Mouse (Mus musculus) C2C12 (cell line): ENCODE data around the gene Jdp2. TPM values are rescaled to one million over a fixed set of nuclear protein-coding genes. Genes with fewer than 3 reads are reported as not detected.

Experiments
- H3K27me3 ChIP-seq: one replicate; pipeline ENCODE4 v1.6.1; 2011; ENCODE audit not compliant: control insufficient read depth, insufficient read depth, insufficient read length
- H3K36me3 ChIP-seq: one replicate; pipeline ENCODE4 v1.6.1; 2011; ENCODE audit not compliant: control insufficient read depth, insufficient read depth
- H3K4me3 ChIP-seq: one replicate; pipeline ENCODE4 v1.5.1; 2011; ENCODE audit warnings: mild to moderate bottlenecking, control low read depth; ENCODE audit not compliant: poor library complexity, insufficient read depth, severe bottlenecking
- H3K79me2 ChIP-seq: one replicate; pipeline ENCODE4 v1.6.1; 2011; ENCODE audit not compliant: control insufficient read depth, insufficient read depth
- H3K79me3 ChIP-seq: one replicate; pipeline ENCODE4 v1.6.1; 2011; ENCODE audit warnings: low read depth, control low read depth
- H3ac ChIP-seq: one replicate; pipeline ENCODE3; 2011; ENCODE audit warnings: low read depth; ENCODE audit not compliant: control insufficient read depth, insufficient read length
- CEBPB ChIP-seq: IDR thresholded peaks from one replicate; pipeline ENCODE4 v1.6.1; 2011; ENCODE audit warnings: low read depth, mild to moderate bottlenecking, control low read depth, moderate library complexity
- CTCF ChIP-seq: IDR thresholded peaks from one replicate; pipeline ENCODE4 v1.5.1; 2011; ENCODE audit not compliant: control insufficient read depth, insufficient read depth, insufficient read length
- FOSL1 ChIP-seq: IDR thresholded peaks from one replicate; pipeline ENCODE4 v1.8.0; 2011; ENCODE audit warnings: mild to moderate bottlenecking, low read length; ENCODE audit not compliant: poor library complexity, insufficient read depth, severe bottlenecking
- MAX ChIP-seq: IDR thresholded peaks from one replicate; pipeline ENCODE4 v1.6.1; 2011; ENCODE audit warnings: mild to moderate bottlenecking, control low read depth
- MYOD1 ChIP-seq: IDR thresholded peaks from one replicate; pipeline ENCODE4 v1.6.1; 2011; ENCODE audit warnings: low read depth; ENCODE audit not compliant: control insufficient read depth, insufficient read length
- MYOG ChIP-seq: IDR thresholded peaks from one replicate; pipeline ENCODE4 v1.6.1; 2011; ENCODE audit not compliant: control insufficient read depth, insufficient read length; ENCODE audit errors: extremely low read depth
- USF1 ChIP-seq: IDR thresholded peaks from one replicate; pipeline ENCODE4 v1.6.1; 2011; ENCODE audit warnings: low read depth, mild to moderate bottlenecking, control low read depth, moderate library complexity
- polyA plus RNA-seq: library from polyadenylated mRNA; unstranded; fragments of >200 nt; fragmentation: generic; extraction: Trizol; gene quantifications from one replicate; pipeline ENCODE4 v1.2.1, GENCODE M21; 2012; ENCODE audit warnings: missing spikeins

Jdp2 gene
- polyA plus RNA-seq, 1 experiment: 86.8 TPM

DNA sequence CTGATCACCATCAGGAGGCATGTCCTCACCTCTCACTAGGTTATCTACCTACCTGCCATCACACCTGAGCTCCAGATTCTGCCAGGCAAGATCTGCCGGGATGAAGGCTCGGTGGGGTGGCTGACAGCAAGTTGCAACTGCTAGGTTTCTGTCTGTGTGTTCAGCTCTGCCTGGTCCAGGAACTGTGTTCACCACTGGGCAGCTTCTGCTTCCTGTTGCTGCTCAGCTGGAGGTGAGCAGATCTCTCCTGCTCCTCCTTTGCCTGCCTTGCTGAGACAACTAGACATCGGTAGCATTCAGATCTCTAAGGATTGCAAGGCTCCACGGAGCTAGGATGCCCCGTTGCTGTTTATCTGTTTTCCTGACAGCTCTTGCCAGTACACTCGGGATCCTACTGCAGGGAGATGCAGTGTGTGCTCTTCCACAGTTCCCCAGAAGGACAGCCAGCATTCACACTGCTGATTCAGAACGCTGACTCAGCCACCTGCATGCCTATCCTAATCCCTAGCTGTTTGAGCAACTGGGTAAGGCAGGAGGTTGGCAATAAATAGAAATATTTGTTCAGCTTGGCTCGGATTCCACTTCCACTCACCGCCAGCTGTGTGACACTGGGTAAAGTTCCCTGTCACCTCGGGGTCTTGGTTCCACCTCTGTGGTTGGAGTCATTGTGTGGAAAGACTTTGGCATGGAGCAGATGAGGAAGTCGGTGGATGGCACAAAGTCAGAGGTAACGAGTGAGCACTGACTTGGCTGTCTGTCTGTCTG is 29.3 kb upstream of the Jdp2 start:
- no peaks in the 10 kb centered on the region for H3K27me3 ChIP-seq
- no peak overlapping the region for H3K4me3 ChIP-seq
- no peaks in the 10 kb centered on the region for H3K79me2 ChIP-seq
- TF ChIP-seq CEBPB (peak; percentile 75), MYOD1 (peak; percentile 37), MAX (no peak)
- H3K36me3 ChIP-seq: no peaks in the 10 kb centered on the region
- no peaks in the 10 kb centered on the region for H3K79me3 ChIP-seq
- peak overlapping the region; percentile 8 for H3ac ChIP-seq

DNA sequence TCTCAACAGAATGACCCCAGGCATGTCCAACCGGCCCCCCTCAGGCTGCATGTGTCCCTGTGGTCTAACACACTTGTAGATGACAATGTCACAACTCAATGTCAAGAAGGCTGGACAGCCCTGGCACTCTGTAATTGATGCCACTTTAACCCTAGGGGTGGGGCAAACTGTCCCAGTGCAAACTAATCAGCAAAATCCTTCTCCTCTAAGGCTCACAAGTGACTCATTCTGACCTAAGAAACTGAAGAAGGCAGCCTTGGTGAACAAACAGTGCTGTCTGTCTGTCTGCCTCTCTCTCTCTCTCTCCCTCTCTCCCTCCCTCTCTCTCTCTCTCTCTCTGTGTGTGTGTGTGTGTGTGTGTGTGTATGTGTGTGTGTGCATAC is 28.7 kb upstream of the Jdp2 start:
- Histone ChIP-seq H3K4me3 (no peak overlapping the region), H3K27me3 (no peaks in the 10 kb centered on the region), H3K79me3 (no peaks in the 10 kb centered on the region), H3ac (peak overlapping the region; percentile 8), H3K36me3 (no peaks in the 10 kb centered on the region), H3K79me2 (no peaks in the 10 kb centered on the region)
- TF ChIP-seq MYOD1 (no peak), FOSL1 (no peak), USF1 (no peak), MAX (no peak), MYOG (no peak), CTCF (no peak), CEBPB (no peak)

DNA sequence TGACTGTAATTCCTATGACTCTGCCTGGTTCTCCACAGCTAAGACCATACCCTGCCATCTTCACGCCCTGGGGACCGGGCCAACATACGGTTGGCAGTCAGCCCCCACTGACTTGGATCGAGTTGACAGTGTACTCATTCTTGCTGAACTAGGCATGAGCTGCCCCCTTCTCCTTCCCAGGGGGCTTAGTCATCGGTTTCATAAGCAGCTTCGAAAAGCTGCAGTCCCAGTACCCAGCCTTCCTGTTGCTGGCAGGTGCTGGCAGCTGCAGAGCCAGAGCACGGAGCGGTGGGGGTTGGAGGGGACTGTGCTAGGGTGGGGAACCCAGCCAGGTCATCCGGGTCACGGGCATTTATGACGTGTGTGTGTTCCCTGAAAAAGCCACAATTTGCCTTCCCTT is 27.5 kb upstream of the Jdp2 start:
- Histone ChIP-seq H3K79me2 (no peaks in the 10 kb centered on the region), H3K79me3 (no peaks in the 10 kb centered on the region), H3ac (no peak overlapping the region), H3K36me3 (no peaks in the 10 kb centered on the region), H3K4me3 (no peak overlapping the region), H3K27me3 (no peaks in the 10 kb centered on the region)
- no peak for TF ChIP-seq FOSL1
- TF ChIP-seq MYOG: no peak
- TF ChIP-seq CTCF: no peak
- TF ChIP-seq USF1: no peak
- peak; percentile 89 for TF ChIP-seq MYOD1
- TF ChIP-seq MAX: peak; percentile 66
- TF ChIP-seq CEBPB: peak; percentile 44

DNA sequence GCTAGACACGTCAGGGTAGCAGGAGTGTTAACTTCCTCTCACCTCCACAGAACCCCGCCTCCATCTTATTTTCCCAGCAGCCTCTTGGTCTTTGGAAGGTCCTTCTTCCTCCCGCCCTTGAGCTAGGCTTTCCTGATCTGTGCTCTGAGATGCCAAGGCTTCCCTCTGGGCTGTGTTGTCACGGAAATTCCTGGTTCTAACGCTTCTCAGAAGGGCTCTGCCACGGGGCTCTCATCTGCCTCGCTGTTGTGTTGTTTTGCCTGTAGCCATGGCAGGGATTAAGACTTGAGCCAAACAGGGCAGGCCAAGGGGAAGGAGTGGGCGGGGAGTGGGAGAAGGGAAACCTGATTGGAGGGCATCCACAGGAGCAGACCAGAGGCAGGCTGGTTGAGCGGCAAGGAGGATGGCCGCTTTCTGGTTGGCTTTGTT is 26.8 kb upstream of the Jdp2 start:
- Histone ChIP-seq H3K27me3 (no peaks in the 10 kb centered on the region), H3ac (peak overlapping the region; percentile 46), H3K79me3 (no peaks in the 10 kb centered on the region), H3K79me2 (no peaks in the 10 kb centered on the region), H3K36me3 (no peaks in the 10 kb centered on the region), H3K4me3 (no peak overlapping the region)
- TF ChIP-seq CEBPB: no peak
- no peak for TF ChIP-seq CTCF
- TF ChIP-seq FOSL1: no peak
- TF ChIP-seq USF1: no peak
- TF ChIP-seq MAX: no peak
- no peak for TF ChIP-seq MYOD1
- TF ChIP-seq MYOG: no peak

DNA sequence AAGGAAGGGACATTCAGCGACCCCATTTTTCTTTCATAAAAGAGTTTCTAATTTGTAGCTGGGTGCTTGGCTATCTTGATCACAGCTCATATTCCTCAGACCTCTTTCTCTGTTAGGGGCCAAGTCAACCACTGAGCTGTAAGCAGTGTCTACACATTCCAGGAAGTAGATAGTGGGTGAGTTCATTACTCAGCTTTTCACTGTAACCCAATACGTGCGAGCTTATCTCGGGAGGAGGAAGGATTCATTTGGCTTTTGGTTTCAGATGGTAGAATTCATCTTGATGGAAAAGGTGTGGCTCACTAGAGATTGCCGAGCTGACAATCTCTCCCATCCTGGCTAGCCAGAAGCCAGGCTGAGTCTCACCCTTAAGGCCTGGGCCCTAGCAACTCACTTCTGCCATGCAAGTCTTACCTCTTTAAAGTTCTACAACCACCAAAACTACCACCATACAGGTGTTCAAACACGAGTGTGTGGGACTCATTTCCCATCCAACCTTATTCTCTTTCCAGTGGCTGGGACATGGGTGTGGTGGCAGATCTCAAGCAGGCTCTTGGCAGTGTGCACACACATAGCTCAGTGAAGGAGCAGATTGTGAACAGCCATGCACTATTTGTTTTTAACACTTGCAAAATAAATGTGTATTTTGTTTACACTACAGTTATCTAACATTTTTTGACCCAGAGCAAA is 23.9 kb upstream of the Jdp2 start:
- Histone ChIP-seq H3K36me3 (no peaks in the 10 kb centered on the region), H3K4me3 (no peak overlapping the region), H3K79me2 (no peaks in the 10 kb centered on the region), H3K79me3 (no peaks in the 10 kb centered on the region), H3ac (no peak overlapping the region), H3K27me3 (no peaks in the 10 kb centered on the region)
- TF ChIP-seq FOSL1: no peak
- no peak for TF ChIP-seq MAX
- no peak for TF ChIP-seq USF1
- TF ChIP-seq CTCF: no peak
- TF ChIP-seq MYOG: no peak
- no peak for TF ChIP-seq CEBPB
- no peak for TF ChIP-seq MYOD1

DNA sequence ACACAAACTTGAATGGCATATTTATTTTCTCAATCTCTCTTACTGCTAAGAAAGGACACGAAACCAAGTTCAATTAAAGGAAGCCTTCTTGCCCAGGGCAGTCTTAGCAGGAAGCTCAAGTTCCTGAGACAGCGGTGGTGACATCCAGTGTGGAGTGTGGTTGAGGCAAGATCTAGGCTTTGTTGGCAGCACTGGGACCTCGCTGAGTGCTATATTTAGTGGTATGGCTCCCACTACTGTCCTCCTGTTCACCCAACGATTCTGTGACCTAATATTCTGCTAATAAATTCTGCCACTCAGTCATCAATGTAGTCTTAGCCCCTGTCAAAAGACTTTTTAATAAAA is 23.4 kb upstream of the Jdp2 start:
- TF ChIP-seq CTCF: no peak
- no peak for TF ChIP-seq MYOD1
- TF ChIP-seq CEBPB: no peak
- TF ChIP-seq USF1: no peak
- no peak for TF ChIP-seq MYOG
- TF ChIP-seq FOSL1: no peak
- no peak for TF ChIP-seq MAX
- no peaks in the 10 kb centered on the region for H3K79me3 ChIP-seq
- H3K36me3 ChIP-seq: no peaks in the 10 kb centered on the region
- H3K27me3 ChIP-seq: no peaks in the 10 kb centered on the region
- no peaks in the 10 kb centered on the region for H3K79me2 ChIP-seq
- H3K4me3 ChIP-seq: no peak overlapping the region
- H3ac ChIP-seq: no peak overlapping the region
